Mouse (Mus musculus): ENCODE data around the gene Ppm1e. TPM values are rescaled to one million over a fixed set of nuclear protein-coding genes. Genes with fewer than 3 reads are reported as not detected.

Ppm1e gene
- 0.29 and 6.3 TPM in 2 replicates for polyA plus RNA-seq (2012; rRNA removed; ENCODE audit: low replicate concordance)

GRCm38 (mm10) chr11:87358331-87359261 lies at the start of gene Ppm1e:
TSS of gene Ppm1e (minus strand) at chr11:87359023.

GRCm38 (mm10) chr11:87404876-87405275 lies 46.1 kb upstream of the Ppm1e start, which contains the start of the genes Rad51c and Tex14:
TSS of gene Rad51c (minus strand) at chr11:87404954.
TSS of gene Tex14 (plus strand) at chr11:87405065.

Other genes starting within 250 kb of the Ppm1e start
- gene Ska2, start 249.8 kb downstream of the Ppm1e start, polyA plus RNA-seq (2012; rRNA removed; ENCODE audit: low replicate concordance) = 3.1 and 5.0 TPM in 2 replicates
- 3.7 and 6.0 TPM in 2 replicates for gene Trim37, start 231.9 kb downstream of the Ppm1e start, polyA plus RNA-seq (2012; rRNA removed; ENCODE audit: low replicate concordance)
- gene Rad51c, start 45.9 kb upstream of the Ppm1e start, polyA plus RNA-seq (2012; rRNA removed; ENCODE audit: low replicate concordance) = 0.26 and 1.5 TPM in 2 replicates
- gene Tex14, start 46.0 kb upstream of the Ppm1e start, polyA plus RNA-seq (2012; rRNA removed; ENCODE audit: low replicate concordance) = 0.42 and 0.45 TPM in 2 replicates
- 0.14 TPM in 1 of 2 replicates, not detected in the other for gene Gm11492, start 207.6 kb upstream of the Ppm1e start, polyA plus RNA-seq (2012; rRNA removed; ENCODE audit: low replicate concordance)
- gene Sept4, start 209.9 kb upstream of the Ppm1e start, polyA plus RNA-seq (2012; rRNA removed; ENCODE audit: low replicate concordance) = 34.7 and 112 TPM in 2 replicates
- 14.9 and 41.4 TPM in 2 replicates for gene Mtmr4, start 233.1 kb upstream of the Ppm1e start, polyA plus RNA-seq (2012; rRNA removed; ENCODE audit: low replicate concordance)

Measured in subcutaneous adipose tissue, adult 2 months (tissue).